In the genomic region with DNA sequence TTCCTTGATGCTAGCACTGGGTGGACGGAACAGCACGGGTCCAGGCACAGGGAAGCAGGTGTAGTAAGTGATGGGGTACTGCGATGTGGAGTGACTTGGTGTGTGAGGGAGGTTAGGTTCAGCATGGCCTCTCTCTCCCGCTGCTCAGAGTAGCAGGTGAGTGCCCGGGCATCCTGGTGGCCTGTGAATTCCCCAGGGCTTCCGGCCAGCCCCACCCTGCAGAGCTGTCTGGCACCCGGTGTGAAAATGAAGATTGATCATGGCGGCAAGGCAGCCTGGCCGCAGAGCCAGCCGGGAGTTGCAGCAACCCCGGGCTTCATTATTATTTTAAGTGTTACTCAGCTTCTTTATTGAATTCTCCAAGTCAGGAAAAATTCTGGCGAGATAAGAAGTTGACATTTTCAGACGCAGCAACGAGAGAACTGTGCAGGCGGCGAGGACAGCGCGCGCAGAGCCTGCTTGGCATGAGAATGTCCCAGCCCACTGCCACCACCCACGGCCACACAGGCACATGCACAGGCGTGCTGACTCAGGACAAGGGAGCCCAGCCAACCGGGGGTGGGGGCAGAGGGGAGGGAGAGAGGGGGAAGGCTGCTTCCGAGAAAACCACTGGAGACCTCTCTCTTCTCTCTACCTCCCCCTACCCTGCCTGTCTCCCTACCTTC, we compare ENCODE assay signal across 8 mouse cellular contexts.
DNase-seq lines count a peak whose midpoint lies in the region; ATAC-seq lines count a peak whose summit lies in the region.

No protein-coding gene starts in this region.

- no peak overlapping the region for H3K9ac ChIP-seq in intestine, embryonic 16.5 days (ENCODE audit: low read depth, low read length)

- no peaks in the 10 kb centered on the region for H3K36me3 ChIP-seq in hindbrain, embryonic 10.5 days
- H3K36me3 ChIP-seq in intestine, embryonic 16.5 days (ENCODE audit: control insufficient read depth, insufficient read depth, low read length) = no peaks in the 10 kb centered on the region

- peak; percentile 29 for DNase-seq in urinary bladder, adult 2 months (ENCODE audit: low spot score)
- DNase-seq in urinary bladder, postnatal 4 days (ENCODE audit: low spot score in 2 of 2) = no peak
- DNase-seq in hindbrain, embryonic 10.5 days (ENCODE audit: low spot score) = no peak
- DNase-seq in left cerebral cortex, postnatal 36 days (ENCODE audit: low spot score in 2 of 2) = peak; percentile 89 to 91
- DNase-seq in urinary bladder, postnatal 25 days (ENCODE audit: low spot score) = peak; percentile 21
- no peak for DNase-seq in cerebellum, adult 18-20 months
- DNase-seq in gastrocnemius, postnatal 14 days = no peak

- ATAC-seq in intestine, embryonic 16.5 days = no peak

- no peak overlapping the region for H3K4me2 ChIP-seq in intestine, embryonic 16.5 days (ENCODE audit: low read depth, low read length)

- H3K4me1 ChIP-seq in hindbrain, embryonic 10.5 days (replicated peaks) = peaks cover 9% of the 10 kb centered on the region
- H3K4me1 ChIP-seq in intestine, embryonic 16.5 days (ENCODE audit: control insufficient read depth, insufficient read depth, low read length) = no peaks in the 10 kb centered on the region

- H3K27ac ChIP-seq in hindbrain, embryonic 10.5 days = 0 out of 2 replicates have a peak overlapping the region, but pooled peaks have one; percentile 18
- no peak overlapping the region for H3K27ac ChIP-seq in intestine, embryonic 16.5 days (ENCODE audit: low read length)

- WGBS in hindbrain, embryonic 10.5 days = 48% methylated on average over 23 of the region's 23 CpGs
- 29% methylated on average over 23 of the region's 23 CpGs for WGBS in intestine, embryonic 16.5 days

- H3K9me3 ChIP-seq in hindbrain, embryonic 10.5 days = no peaks in the 10 kb centered on the region
- H3K9me3 ChIP-seq in intestine, embryonic 16.5 days (ENCODE audit: control insufficient read depth, low read length) = no peaks in the 10 kb centered on the region

- no peaks in the 10 kb centered on the region for H3K27me3 ChIP-seq in hindbrain, embryonic 10.5 days (ENCODE audit: insufficient read depth, poor library complexity, severe bottlenecking)
- H3K27me3 ChIP-seq in intestine, embryonic 16.5 days (replicated peaks; ENCODE audit: control insufficient read depth, insufficient read depth, low read length) = no peaks in the 10 kb centered on the region

- no peak overlapping the region for H3K4me3 ChIP-seq in hindbrain, embryonic 10.5 days
- H3K4me3 ChIP-seq in intestine, embryonic 16.5 days (ENCODE audit: low read length) = no peak overlapping the region

- intact Hi-C loops in left cerebral cortex, postnatal 36 days (cut with DNase I) = loop anchor here (5.0 kb wide), 4 partner anchors 85 to 535 kb away; a partner anchor contains a TSS
- intact Hi-C loops in gastrocnemius, postnatal 14 days (cut with DNase I; ENCODE audit: low total_unique reads) = no loop called here

Comparison
In these comparisons a context has a peak if more than half of its experiments do, and no peak if none do; other contexts are left out.
1. DNase-seq: peak in urinary bladder, adult 2 months (single experiment), left cerebral cortex, postnatal 36 days (2 of 2) and urinary bladder, postnatal 25 days (single experiment); none in urinary bladder, postnatal 4 days (0 of 2), hindbrain, embryonic 10.5 days (single experiment), cerebellum, adult 18-20 months (0 of 2) and gastrocnemius, postnatal 14 days (single experiment).